Comparison of ENCODE assay signal across 8 mouse cellular contexts in the genomic region with DNA sequence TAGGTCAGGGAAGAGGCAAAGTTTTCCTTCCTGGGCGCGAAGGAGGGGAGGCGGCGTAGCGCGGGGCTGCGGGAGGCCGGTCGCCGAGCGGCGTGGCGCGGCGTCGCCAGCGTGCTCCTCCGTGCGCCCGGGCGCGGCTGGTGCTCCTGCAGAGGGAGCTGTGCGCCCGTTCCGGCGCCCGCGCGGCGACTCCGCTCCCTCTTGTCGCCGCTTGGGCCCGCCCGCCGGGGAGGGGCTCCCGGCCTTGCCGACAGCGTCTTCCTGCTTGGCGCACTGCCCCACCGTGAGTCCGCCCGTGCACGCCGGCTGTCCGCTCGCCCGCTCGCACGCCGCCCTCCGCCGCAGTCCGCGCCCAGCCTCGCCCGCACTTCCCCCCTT. TPM values are rescaled to one million over a fixed set of nuclear protein-coding genes. Genes with fewer than 3 reads are reported as not detected.
DNase-seq lines count a peak whose midpoint lies in the region; ATAC-seq and TF ChIP-seq lines count a peak whose summit lies in the region.

Gene Prep, plus strand, starts transcription at position 273 of the 378 bp plus-strand sequence.

- peak within 1 kb of the TSS; percentile 81 for H3K4me3 ChIP-seq in G1E (ENCODE audit: low read depth, low read length)
- H3K4me3 ChIP-seq in forebrain, embryonic 14.5 days (ENCODE audit: low read depth, low read length) = peak within 1 kb of the TSS; percentile 94
- H3K4me3 ChIP-seq in lung, adult 2 months (replicated peaks; ENCODE audit: extremely low read depth, low read depth, low read length) = peak within 1 kb of the TSS; percentile 82
- H3K4me3 ChIP-seq in neural tube, embryonic 15.5 days (replicated peaks) = peak within 1 kb of the TSS; percentile 98

- no peaks in the 10 kb centered on the region for H3K27me3 ChIP-seq in G1E (ENCODE audit: insufficient read depth, low read length)
- no peaks in the 10 kb centered on the region for H3K27me3 ChIP-seq in forebrain, embryonic 14.5 days (replicated peaks; ENCODE audit: control insufficient read depth, insufficient read depth, low read length)
- H3K27me3 ChIP-seq in neural tube, embryonic 15.5 days (replicated peaks) = no peaks in the 10 kb centered on the region

- TF ChIP-seq CTCF in G1E (IDR thresholded peaks at IDR 0.05; ENCODE audit: low read depth, low read length) = no peak
- peak; percentile 17; the same call in 1 of the 2 replicates for TF ChIP-seq CTCF in lung, adult 2 months (IDR thresholded peaks at IDR 0.05; ENCODE audit: insufficient read depth, low read length)

- DNase-seq in G1E (ENCODE audit: low spot score) = peak; percentile 55
- peak; percentile 92 for DNase-seq in cerebellum, adult 11 months
- peak; percentile 95 for DNase-seq in forebrain, embryonic 14.5 days (ENCODE audit: low spot score)
- peak; percentile 97 to 98 for DNase-seq in heart, postnatal 14 days
- peak; percentile 88 to 92 for DNase-seq in layer of hippocampus, adult 18-20 months (ENCODE audit: low spot score in 2 of 2)
- DNase-seq in lung, adult 2 months = peak; percentile 89
- DNase-seq in testis, postnatal 10 days (ENCODE audit: low spot score) = peak; percentile 94

- intact Hi-C loops in heart, postnatal 14 days (cut with DNase I) = loop anchor here (10.0 kb wide), 1 partner anchor 1522 kb away; the partner anchor contains the start of gene 1700021F05Rik

- peak within 1 kb of the TSS; percentile 68 for H3K4me2 ChIP-seq in forebrain, embryonic 14.5 days (ENCODE audit: low read length)
- peak within 1 kb of the TSS; percentile 71 for H3K4me2 ChIP-seq in neural tube, embryonic 15.5 days

- H3K36me3 ChIP-seq in G1E (replicated peaks) = peaks cover 4% of the 10 kb centered on the region
- no peaks in the 10 kb centered on the region for H3K36me3 ChIP-seq in forebrain, embryonic 14.5 days (ENCODE audit: control insufficient read depth, insufficient read depth, low read length)
- H3K36me3 ChIP-seq in neural tube, embryonic 15.5 days = 0 out of 2 replicates have a peak, but pooled peaks cover under 1% of the 10 kb centered on the region

- H3K9ac ChIP-seq in forebrain, embryonic 14.5 days (ENCODE audit: low read length) = peak within 1 kb of the TSS; percentile 84
- H3K9ac ChIP-seq in neural tube, embryonic 15.5 days (replicated peaks) = peak within 1 kb of the TSS; percentile 91

- peak within 1 kb of the TSS; percentile 74 for H3K27ac ChIP-seq in forebrain, embryonic 14.5 days (ENCODE audit: low read depth, low read length)
- H3K27ac ChIP-seq in neural tube, embryonic 15.5 days (replicated peaks) = peak within 1 kb of the TSS; percentile 84

- no peak for ATAC-seq in G1E (ENCODE audit: extremely low read depth, insufficient number of reproducible peaks, low FRiP score, poor library complexity, severe bottlenecking)
- peak; percentile 97 for ATAC-seq in forebrain, embryonic 14.5 days
- peak; percentile 95 for ATAC-seq in neural tube, embryonic 15.5 days (ENCODE audit: low FRiP score)

- H3K9me3 ChIP-seq in G1E (replicated peaks) = no peaks in the 10 kb centered on the region
- no peaks in the 10 kb centered on the region for H3K9me3 ChIP-seq in forebrain, embryonic 14.5 days (replicated peaks; ENCODE audit: control insufficient read depth, low read length)
- no peaks in the 10 kb centered on the region for H3K9me3 ChIP-seq in neural tube, embryonic 15.5 days (replicated peaks)

- peak; percentile 62; the same call in 1 of the 2 replicates for TF ChIP-seq POLR2A in lung, adult 2 months (IDR thresholded peaks at IDR 0.05; ENCODE audit: borderline replicate concordance, extremely low read depth, low read depth, low read length)

- 0% methylated on average over 46 of the region's 57 CpGs for WGBS in forebrain, embryonic 14.5 days
- under 1% methylated on average over 50 of the region's 57 CpGs for WGBS in lung, adult 2 months
- WGBS in neural tube, embryonic 15.5 days = under 1% methylated on average over 16 of the region's 57 CpGs

- peaks cover 43% of the 10 kb centered on the region for H3K4me1 ChIP-seq in G1E (ENCODE audit: insufficient read depth, low read depth, low read length)
- H3K4me1 ChIP-seq in forebrain, embryonic 14.5 days (ENCODE audit: control insufficient read depth, insufficient read depth, low read length) = peaks cover 4% of the 10 kb centered on the region
- H3K4me1 ChIP-seq in lung, adult 2 months (ENCODE audit: control insufficient read depth, insufficient read depth, low read length) = peaks cover 17% of the 10 kb centered on the region
- peaks cover 33% of the 10 kb centered on the region for H3K4me1 ChIP-seq in neural tube, embryonic 15.5 days

RNA-seq across cellular contexts. Expression of gene Prep, which starts in this region (rescaled TPM):
- total RNA-seq in G1E (2014; fragmentation: Nextera tagmentation) (17.4 and 18.3 TPM in 2 replicates), G1E (2017) (14.4 and 14.9 TPM in 2 replicates)
- polyA plus RNA-seq in G1E (2012) = 25.8 and 30.7 TPM in 2 replicates
- polyA plus RNA-seq in forebrain, embryonic 14.5 days (2014; fragmentation: Nextera tagmentation; extraction: Ambion mirVana) = 14.2 and 16.7 TPM in 2 replicates
- total RNA-seq in heart, postnatal 14 days (2021) = 10 to 100 TPM; 16.3 to 17.6 TPM
- total RNA-seq in layer of hippocampus, adult 18-20 months (2021) = 1 to 10 TPM; 8.2 to 8.8 TPM
- polyA plus RNA-seq in lung, adult 2 months (2012; rRNA removed) = 18.0 and 19.8 TPM in 2 replicates
- polyA plus RNA-seq in neural tube, embryonic 15.5 days (2015; fragmentation: Nextera tagmentation; extraction: Ambion mirVana) = 24.1 and 26.1 TPM in 2 replicates
